9 mouse cellular contexts compared by ENCODE assay signal in genomic region chr11:95990886-95991708, GRCm38 (mm10). TPM values are rescaled to one million over a fixed set of nuclear protein-coding genes. Genes with fewer than 3 reads are reported as not detected.
DNase-seq lines count a peak whose midpoint lies in the region; ATAC-seq lines count a peak whose summit lies in the region.
"Had no signal": no experiment of that assay in that cellular context is flagged by ENCODE, and none has a peak within 500 bp of the region (broad histone marks: within the 10 kb centered on the region; RNA-seq: fewer than 3 reads in every experiment).

No protein-coding gene starts in this region.

- no peaks in the 10 kb centered on the region for H3K27me3 ChIP-seq in heart, embryonic 12.5 days (replicated peaks)
- H3K27me3 ChIP-seq in forebrain, embryonic 15.5 days = no peaks in the 10 kb centered on the region
- H3K27me3 ChIP-seq in limb, embryonic 11.5 days (ENCODE audit: control insufficient read depth, insufficient read depth, low read length) = no peaks in the 10 kb centered on the region
- H3K27me3 ChIP-seq in neural tube, embryonic 14.5 days (ENCODE audit: control insufficient read depth, insufficient read depth, low read length) = no peaks in the 10 kb centered on the region
- H3K27me3 ChIP-seq: Patski had no signal

- peak overlapping the region; percentile 92 for H3K27ac ChIP-seq in heart, embryonic 12.5 days (ENCODE audit: poor library complexity, severe bottlenecking)
- H3K27ac ChIP-seq in forebrain, embryonic 15.5 days (replicated peaks) = peak overlapping the region; percentile 84
- peak overlapping the region; percentile 100 for H3K27ac ChIP-seq in limb, embryonic 11.5 days (replicated peaks; ENCODE audit: low read depth, low read length)
- peak overlapping the region; percentile 72 for H3K27ac ChIP-seq in neural tube, embryonic 14.5 days (ENCODE audit: low read depth, low read length)

- WGBS in heart, embryonic 12.5 days = 6% methylated on average over 35 of the region's 49 CpGs
- WGBS in forebrain, embryonic 15.5 days = under 1% methylated on average over 49 of the region's 49 CpGs
- WGBS in limb, embryonic 11.5 days = 2% methylated on average over 46 of the region's 49 CpGs
- 5% methylated on average over 37 of the region's 49 CpGs for WGBS in neural tube, embryonic 14.5 days

- no peak for DNase-seq in heart, postnatal 25 days (ENCODE audit: low spot score)
- peak; percentile 83 for DNase-seq in R1 (ENCODE audit: low read depth, low spot score)
- peak; percentile 95 for DNase-seq in limb, embryonic 11.5 days (ENCODE audit: low spot score)
- no peak for DNase-seq in layer of hippocampus, adult 9-11 months
- DNase-seq in cerebellum, adult 18-20 months = no peak

- H3K36me3 ChIP-seq in heart, embryonic 12.5 days = peaks cover 29% of the 10 kb centered on the region
- no peaks in the 10 kb centered on the region for H3K36me3 ChIP-seq in forebrain, embryonic 15.5 days
- peaks cover 10% of the 10 kb centered on the region for H3K36me3 ChIP-seq in limb, embryonic 11.5 days (ENCODE audit: control insufficient read depth, insufficient read depth, low read length)
- H3K36me3 ChIP-seq in neural tube, embryonic 14.5 days (ENCODE audit: control insufficient read depth, insufficient read depth, low read length) = no peaks in the 10 kb centered on the region

- intact Hi-C loops in heart, postnatal 25 days (cut with DNase I) = no loop called here

- peak; percentile 64 for ATAC-seq in heart, embryonic 12.5 days (ENCODE audit: insufficient number of reproducible peaks, low FRiP score)
- ATAC-seq in forebrain, embryonic 15.5 days (replicated peaks) = peak; percentile 72
- peak; percentile 88 for ATAC-seq in limb, embryonic 11.5 days (ENCODE audit: insufficient number of reproducible peaks, low FRiP score, low TSS enrichment, low read depth)
- ATAC-seq in neural tube, embryonic 14.5 days (ENCODE audit: low read depth) = peak; percentile 76
- ATAC-seq: Patski had no signal

- peaks cover 72% of the 10 kb centered on the region for H3K4me1 ChIP-seq in heart, embryonic 12.5 days (replicated peaks)
- peaks cover 50% of the 10 kb centered on the region for H3K4me1 ChIP-seq in forebrain, embryonic 15.5 days
- H3K4me1 ChIP-seq in limb, embryonic 11.5 days (ENCODE audit: control insufficient read depth, insufficient read depth, low read length) = peaks cover 58% of the 10 kb centered on the region
- peaks cover 30% of the 10 kb centered on the region for H3K4me1 ChIP-seq in neural tube, embryonic 14.5 days (ENCODE audit: control insufficient read depth, insufficient read depth, low read length)

- H3K4me3 ChIP-seq in heart, embryonic 12.5 days = peak overlapping the region; percentile 57
- H3K4me3 ChIP-seq in forebrain, embryonic 15.5 days = peak overlapping the region; percentile 54
- H3K4me3 ChIP-seq in limb, embryonic 11.5 days (ENCODE audit: low read depth, low read length) = peak overlapping the region; percentile 47
- H3K4me3 ChIP-seq in neural tube, embryonic 14.5 days (ENCODE audit: low read depth, low read length) = peak overlapping the region; percentile 54

- H3K4me2 ChIP-seq in heart, embryonic 12.5 days = peak overlapping the region; percentile 84
- H3K4me2 ChIP-seq in forebrain, embryonic 15.5 days (replicated peaks) = peak overlapping the region; percentile 92
- H3K4me2 ChIP-seq in limb, embryonic 11.5 days (ENCODE audit: low read depth, severe bottlenecking) = peak overlapping the region; percentile 89
- peak overlapping the region; percentile 92 for H3K4me2 ChIP-seq in neural tube, embryonic 14.5 days (ENCODE audit: low read depth, low read length)

- peak overlapping the region; percentile 83 for H3K9ac ChIP-seq in heart, embryonic 12.5 days
- H3K9ac ChIP-seq in forebrain, embryonic 15.5 days (replicated peaks) = peak overlapping the region; percentile 78
- peak overlapping the region; percentile 87 for H3K9ac ChIP-seq in limb, embryonic 11.5 days (ENCODE audit: low read length)
- peak overlapping the region; percentile 85 for H3K9ac ChIP-seq in neural tube, embryonic 14.5 days (replicated peaks; ENCODE audit: low read depth, low read length)

- H3K9me3 ChIP-seq in heart, embryonic 12.5 days (replicated peaks) = peaks cover 5% of the 10 kb centered on the region
- H3K9me3 ChIP-seq in forebrain, embryonic 15.5 days = no peaks in the 10 kb centered on the region
- H3K9me3 ChIP-seq in limb, embryonic 11.5 days (ENCODE audit: control insufficient read depth, low read length) = no peaks in the 10 kb centered on the region; the same call in 1 of the 2 replicates
- no peaks in the 10 kb centered on the region for H3K9me3 ChIP-seq in neural tube, embryonic 14.5 days (ENCODE audit: control insufficient read depth, low read length)

RNA-seq across cellular contexts. Expression of gene Igf2bp1, which starts 14.6 kb away (rescaled TPM):
- 63.2 and 66.9 TPM in 2 replicates for polyA plus RNA-seq in heart, embryonic 12.5 days (2016; fragmentation: Nextera tagmentation; extraction: Ambion mirVana)
- under 1 TPM; 0.23 to 0.25 TPM for total RNA-seq in heart, postnatal 25 days (2021)
- polyA plus RNA-seq in forebrain, embryonic 15.5 days (2015; fragmentation: Nextera tagmentation; extraction: Ambion mirVana) = 22.0 and 27.1 TPM in 2 replicates
- 106 and 116 TPM in 2 replicates for polyA plus RNA-seq in limb, embryonic 11.5 days (2014; fragmentation: Nextera tagmentation; extraction: Ambion mirVana)
- 3.0 and 5.9 TPM in 2 replicates for polyA plus RNA-seq in neural tube, embryonic 14.5 days (2014; fragmentation: Nextera tagmentation; extraction: Ambion mirVana)

RNA-seq across cellular contexts. Expression of gene Gip, which starts 33.2 kb away (rescaled TPM):
- polyA plus RNA-seq in heart, embryonic 12.5 days (2016; fragmentation: Nextera tagmentation; extraction: Ambion mirVana) = not detected in 2 replicates
- total RNA-seq in heart, postnatal 25 days (2021) = not detected
- polyA plus RNA-seq in forebrain, embryonic 15.5 days (2015; fragmentation: Nextera tagmentation; extraction: Ambion mirVana) = not detected in 2 replicates
- not detected in 2 replicates for polyA plus RNA-seq in limb, embryonic 11.5 days (2014; fragmentation: Nextera tagmentation; extraction: Ambion mirVana)
- polyA plus RNA-seq in neural tube, embryonic 14.5 days (2014; fragmentation: Nextera tagmentation; extraction: Ambion mirVana) = not detected in 2 replicates
- polyA plus RNA-seq: Patski had no signal

RNA-seq across cellular contexts. Expression of gene Snf8, which starts 43.6 kb away (rescaled TPM):
- polyA plus RNA-seq in heart, embryonic 12.5 days (2016; fragmentation: Nextera tagmentation; extraction: Ambion mirVana) = 76.0 and 78.9 TPM in 2 replicates
- 10 to 100 TPM; 45.7 to 46.9 TPM for total RNA-seq in heart, postnatal 25 days (2021)
- polyA plus RNA-seq in forebrain, embryonic 15.5 days (2015; fragmentation: Nextera tagmentation; extraction: Ambion mirVana) = 136 and 142 TPM in 2 replicates
- polyA plus RNA-seq in limb, embryonic 11.5 days (2014; fragmentation: Nextera tagmentation; extraction: Ambion mirVana) = 38.3 and 39.1 TPM in 2 replicates
- polyA plus RNA-seq in neural tube, embryonic 14.5 days (2014; fragmentation: Nextera tagmentation; extraction: Ambion mirVana) = 43.7 and 46.2 TPM in 2 replicates

Comparison
In these comparisons a context has a peak if more than half of its experiments do, and no peak if none do; other contexts are left out.
1. DNase-seq: peak in R1 (single experiment) and limb, embryonic 11.5 days (single experiment); none in heart, postnatal 25 days (single experiment), layer of hippocampus, adult 9-11 months (single experiment) and cerebellum, adult 18-20 months (0 of 2).
2. Peak in every context shown above with its lines, with median percentiles within 50 percentile points of each other: ATAC-seq, H3K27ac ChIP-seq, H3K4me2 ChIP-seq, H3K4me3 ChIP-seq and H3K9ac ChIP-seq.